ENCODE assay signal across 24 mouse cellular contexts in the genomic region with DNA sequence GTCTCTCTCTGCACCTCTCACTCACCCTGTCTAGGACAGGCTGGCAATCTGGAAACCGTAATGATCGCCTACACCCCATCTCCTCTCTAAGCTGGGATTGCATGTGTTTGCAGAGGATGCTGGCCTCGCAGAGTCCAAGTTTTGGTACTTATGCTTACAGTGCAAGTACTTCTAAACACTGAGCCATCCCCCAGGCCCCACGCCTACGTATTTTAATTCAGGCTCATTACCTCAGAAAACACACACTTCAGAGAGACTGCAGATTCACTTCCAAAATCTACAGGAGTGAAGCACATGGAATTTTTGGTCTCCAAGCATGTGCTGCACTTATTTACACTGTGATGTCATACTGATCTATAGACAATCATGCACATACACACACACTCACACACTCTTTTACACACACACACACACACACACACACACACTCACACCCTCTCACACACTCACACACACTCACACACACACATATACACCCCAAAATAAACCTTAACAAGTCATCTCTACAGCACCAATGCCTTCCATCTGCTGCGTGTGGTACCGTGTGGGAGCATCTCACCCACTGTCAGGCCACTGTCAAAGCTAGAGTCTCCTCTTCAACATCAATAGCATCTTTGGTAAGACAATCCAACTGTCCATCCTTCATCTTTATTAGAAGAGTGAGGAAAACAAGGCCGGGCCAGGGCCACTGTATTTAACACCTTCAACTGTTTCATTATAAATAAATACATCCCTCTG. TPM values are rescaled to one million over a fixed set of nuclear protein-coding genes. Genes with fewer than 3 reads are reported as not detected.
A peak's percentile ranks its signal among the peaks of the same experiment; 100 is the strongest.
DNase-seq lines count a peak whose midpoint lies in the region.
"Had no signal": no experiment of that assay in that cellular context is flagged by ENCODE, and none has a peak within 500 bp of the region (broad histone marks: within the 10 kb centered on the region; RNA-seq: fewer than 3 reads in every experiment).

No protein-coding gene starts in this region.

- no peaks in the 10 kb centered on the region for H3K36me3 ChIP-seq in limb, embryonic 10.5 days
- H3K36me3 ChIP-seq: embryonic facial prominence, embryonic 10.5 days; embryonic facial prominence, embryonic 13.5 days; heart, embryonic 13.5 days; hindbrain, embryonic 12.5 days; hindbrain, embryonic 15.5 days had no signal

- H3K27ac ChIP-seq in limb, embryonic 10.5 days: no peak overlapping the region
- H3K27ac ChIP-seq: embryonic facial prominence, embryonic 10.5 days; embryonic facial prominence, embryonic 13.5 days; forebrain, embryonic 13.5 days; heart, embryonic 13.5 days; hindbrain, embryonic 12.5 days; hindbrain, embryonic 15.5 days had no signal

- no peaks in the 10 kb centered on the region for H3K27me3 ChIP-seq in limb, embryonic 10.5 days (ENCODE audit: low read depth, poor library complexity, severe bottlenecking)
- H3K27me3 ChIP-seq: embryonic facial prominence, embryonic 13.5 days; forebrain, embryonic 13.5 days; heart, embryonic 13.5 days; hindbrain, embryonic 12.5 days; hindbrain, embryonic 15.5 days had no signal

- no peak overlapping the region for H3K4me3 ChIP-seq in limb, embryonic 10.5 days
- H3K4me3 ChIP-seq: embryonic facial prominence, embryonic 10.5 days; embryonic facial prominence, embryonic 13.5 days; erythroblast, embryonic 14.5 days; forebrain, embryonic 13.5 days; heart, embryonic 13.5 days; hindbrain, embryonic 12.5 days; hindbrain, embryonic 15.5 days had no signal

- peak; percentile 70 for DNase-seq in heart, adult 11 months
- no peak for DNase-seq in heart, postnatal 14 days
- DNase-seq in right cerebral cortex, adult 18-20 months: peak; percentile 31
- no peak for DNase-seq in right cerebral cortex, postnatal 25 days
- DNase-seq in telencephalon, adult 2 months (ENCODE audit: low read depth, low spot score): peak; percentile 41
- DNase-seq in limb, embryonic 10.5 days (ENCODE audit: low spot score): no peak
- DNase-seq: adrenal gland, adult 2 months; adrenal gland, postnatal 14 days; cerebellum, adult 11-12 months; cerebellum, adult 8-10 months; cerebellum, postnatal 10 days; cerebellum, postnatal 36 days; embryo, embryonic 11 days; forebrain, postnatal 0 days; gastrocnemius, postnatal 10 days; gastrocnemius, postnatal 36 days had no signal

- 94% methylated on average over 8 of the region's 8 CpGs for WGBS in limb, embryonic 10.5 days

- H3K4me1 ChIP-seq in limb, embryonic 10.5 days: no peaks in the 10 kb centered on the region
- H3K4me1 ChIP-seq: embryonic facial prominence, embryonic 10.5 days; embryonic facial prominence, embryonic 13.5 days; forebrain, embryonic 13.5 days; hindbrain, embryonic 12.5 days; hindbrain, embryonic 15.5 days had no signal

- H3K9me3 ChIP-seq in limb, embryonic 10.5 days (replicated peaks): no peaks in the 10 kb centered on the region
- H3K9me3 ChIP-seq: embryonic facial prominence, embryonic 10.5 days; embryonic facial prominence, embryonic 13.5 days; forebrain, embryonic 13.5 days; heart, embryonic 13.5 days; hindbrain, embryonic 15.5 days had no signal

- intact Hi-C loops in heart, postnatal 14 days (cut with DNase I): no loop called here

RNA-seq across cellular contexts. Expression of gene Casc1, which starts 12.7 kb away (rescaled TPM):
- total RNA-seq in heart, postnatal 14 days (2021): under 1 TPM; 0.76 to 0.86 TPM
- polyA plus RNA-seq in limb, embryonic 10.5 days (2016; fragmentation: Nextera tagmentation; extraction: Ambion mirVana): 0.18 and 0.31 TPM in 2 replicates
- total RNA-seq: granulocyte monocyte progenitor cell, adult 5-6 weeks had no signal
- polyA plus RNA-seq: erythroblast, embryonic 14.5 days had no signal

RNA-seq across cellular contexts. Expression of gene Etfrf1, which starts 12.8 kb away (rescaled TPM):
- 100 to 1,000 TPM; 109 to 115 TPM for total RNA-seq in heart, postnatal 14 days (2021)
- polyA plus RNA-seq in limb, embryonic 10.5 days (2016; fragmentation: Nextera tagmentation; extraction: Ambion mirVana): 25.0 and 30.8 TPM in 2 replicates

RNA-seq across cellular contexts. Expression of gene Kras, which starts 51.9 kb away (rescaled TPM):
- total RNA-seq in heart, postnatal 14 days (2021): 10 to 100 TPM; 37.6 to 37.9 TPM
- 78.5 and 80.8 TPM in 2 replicates for polyA plus RNA-seq in limb, embryonic 10.5 days (2016; fragmentation: Nextera tagmentation; extraction: Ambion mirVana)

Comparison
In these comparisons a context has a peak if more than half of its experiments do, and no peak if none do; other contexts are left out.
1. DNase-seq: peak in heart, adult 11 months (single experiment), right cerebral cortex, adult 18-20 months (single experiment) and telencephalon, adult 2 months (single experiment); none in heart, postnatal 14 days (0 of 2), right cerebral cortex, postnatal 25 days (single experiment) and limb, embryonic 10.5 days (single experiment).